Mouse (Mus musculus) kidney, postnatal 0 days (tissue): Measurements from ENCODE around the gene Igf2r. TPM values are rescaled to one million over a fixed set of nuclear protein-coding genes. Genes with fewer than 3 reads are reported as not detected.

Experiments
- ATAC-seq: fragments of 200-750 bp; cut with Nextera tagmentation; replicated peaks from 2 replicates; pipeline ENCODE4 v1.8.0; 2017; ENCODE audit warnings: low read depth, moderate number of reproducible peaks, moderate TSS enrichment, moderate library complexity; ENCODE audit not compliant: low FRiP score
- DNase-seq: peaks from one replicate; pipeline ENCODE4 v3.0.0-alpha.2; 2016; ENCODE audit warnings: low spot score
- H3K27ac ChIP-seq: fragments of 300-500 bp; sonication (generic); 2 replicates; pipeline ENCODE4 v1.5.1; 2014; ENCODE audit warnings: mild to moderate bottlenecking
- H3K27me3 ChIP-seq: fragments of 300-500 bp; sonication (generic); 2 replicates; pipeline ENCODE4 v1.6.1; 2014; ENCODE audit warnings: low read length, mixed read lengths; ENCODE audit not compliant: insufficient read depth
- H3K36me3 ChIP-seq: fragments of 300-500 bp; sonication (generic); 2 replicates; pipeline ENCODE4 v1.6.1; 2014; ENCODE audit warnings: low read length, mixed read lengths; ENCODE audit not compliant: insufficient read depth
- H3K4me1 ChIP-seq: fragments of 300-500 bp; sonication (generic); replicated peaks from 2 replicates; pipeline ENCODE4 v1.6.1; 2014; ENCODE audit warnings: antibody characterized with exemption, low read length, mixed read lengths; ENCODE audit not compliant: insufficient read depth
- H3K4me2 ChIP-seq: fragments of 300-500 bp; sonication (generic); 2 replicates; pipeline ENCODE4 v1.6.1; 2014; ENCODE audit warnings: mild to moderate bottlenecking, low read length, moderate library complexity, mixed read lengths
- H3K4me3 ChIP-seq: fragments of 300-500 bp; sonication (generic); replicated peaks from 2 replicates; pipeline ENCODE4 v1.5.1; 2014; ENCODE audit warnings: low read depth, low read length
- H3K9ac ChIP-seq: fragments of 300-500 bp; sonication (generic); 2 replicates; pipeline ENCODE4 v1.6.1; 2014; ENCODE audit warnings: low read depth, low read length
- H3K9me3 ChIP-seq: fragments of 300-500 bp; sonication (generic); replicated peaks from 2 replicates; pipeline ENCODE4 v1.6.1; 2016; ENCODE audit warnings: low read length, inconsistent platforms, mixed read lengths
- CTCF ChIP-seq: IDR thresholded peaks from 2 replicates; pipeline ENCODE4 v1.5.1; 2016; ENCODE audit warnings: antibody characterized with exemption, low read depth, mild to moderate bottlenecking, moderate library complexity
- WGBS: fragments of 180-500 bp; shearing (Covaris S2); extraction: QIAGEN DNeasy Blood & Tissue Kit; methylation state at CpG from one replicate; pipeline ENCODE4 v1.1.7; 2014; 5-methylcytosine and 5-hydroxymethylcytosine counted together
- polyA plus RNA-seq: library from polyadenylated mRNA; unstranded; fragments of >200 nt; fragmentation: Nextera tagmentation; extraction: Ambion mirVana; gene quantifications from 2 replicates; pipeline ENCODE4 v1.2.1, GENCODE M21; 2015

The Igf2r gene
- polyA plus RNA-seq, 1 experiment from 2014 or later: 16.1 TPM

- Histone ChIP-seq H3K4me1 (peaks cover 53% of the 10 kb centered on the region), H3K4me2 (no peak overlapping the region), H3K36me3 (no peaks in the 10 kb centered on the region), H3K27me3 (no peaks in the 10 kb centered on the region), H3K9me3 (no peaks in the 10 kb centered on the region), H3K4me3 (no peak overlapping the region), H3K9ac (no peak overlapping the region), H3K27ac (no peak overlapping the region)
- ATAC-seq: no peak
- TF ChIP-seq CTCF: no peak
- WGBS: 77% methylated on average over 4 of the region's 4 CpGs
- no peak for DNase-seq
Observed at GRCm38 (mm10) chr17:12753050-12753449, 16.4 kb downstream of the Igf2r start.

GRCm38 (mm10) chr17:12751641-12752040 is 17.8 kb downstream of the Igf2r start:
- TF ChIP-seq CTCF: no peak
- H3K4me2 ChIP-seq: no peak overlapping the region; the same call in 1 of the 2 replicates
- WGBS: 19% methylated on average over 4 of the region's 4 CpGs
- no peaks in the 10 kb centered on the region for H3K36me3 ChIP-seq
- DNase-seq: peak; percentile 55
- H3K9ac ChIP-seq: no peak overlapping the region
- ATAC-seq: no peak; the same call in 1 of the 2 replicates
- no peaks in the 10 kb centered on the region for H3K9me3 ChIP-seq
- no peak overlapping the region for H3K4me3 ChIP-seq
- H3K27ac ChIP-seq: peak overlapping the region; percentile 87
- no peaks in the 10 kb centered on the region for H3K27me3 ChIP-seq
- peaks cover 49% of the 10 kb centered on the region for H3K4me1 ChIP-seq

- peak; percentile 45; the same call in 1 of the 2 replicates for ATAC-seq
- H3K36me3 ChIP-seq: 0 out of 2 replicates have a peak, but pooled peaks cover 2% of the 10 kb centered on the region
Observed at GRCm38 (mm10) chr17:12751218-12751617, 18.2 kb downstream of the Igf2r start.

GRCm38 (mm10) chr17:12750591-12751170 is 18.8 kb downstream of the Igf2r start:
- Histone ChIP-seq H3K4me3 (no peak overlapping the region), H3K9me3 (no peaks in the 10 kb centered on the region), H3K27me3 (no peaks in the 10 kb centered on the region), H3K36me3 (0 out of 2 replicates have a peak, but pooled peaks cover 6% of the 10 kb centered on the region), H3K9ac (no peak overlapping the region), H3K4me1 (peaks cover 45% of the 10 kb centered on the region), H3K27ac (peak overlapping the region; percentile 87), H3K4me2 (no peak overlapping the region)
- DNase-seq: no peak
- 30% methylated on average over 9 of the region's 9 CpGs for WGBS
- TF ChIP-seq CTCF: no peak
- ATAC-seq: no peak

More at GRCm38 (mm10) chr17:12751218-12751617, 18.2 kb downstream of the Igf2r start:
- no peak overlapping the region for H3K9ac ChIP-seq
- peak overlapping the region; percentile 87 for H3K27ac ChIP-seq
- H3K4me3 ChIP-seq: no peak overlapping the region
- no peaks in the 10 kb centered on the region for H3K27me3 ChIP-seq
- no peak overlapping the region for H3K4me2 ChIP-seq
- TF ChIP-seq CTCF: no peak
- WGBS: 30% methylated on average over 4 of the region's 4 CpGs
- peak; percentile 62 for DNase-seq
- H3K4me1 ChIP-seq: peaks cover 49% of the 10 kb centered on the region
- H3K9me3 ChIP-seq: no peaks in the 10 kb centered on the region

- Histone ChIP-seq H3K4me1 (peaks cover 39% of the 10 kb centered on the region), H3K9ac (0 out of 2 replicates have a peak overlapping the region, but pooled peaks have one; percentile 29), H3K4me3 (no peak overlapping the region), H3K27ac (peak overlapping the region; percentile 87), H3K36me3 (0 out of 2 replicates have a peak, but pooled peaks cover 11% of the 10 kb centered on the region), H3K4me2 (no peak overlapping the region), H3K9me3 (no peaks in the 10 kb centered on the region), H3K27me3 (no peaks in the 10 kb centered on the region)
- ATAC-seq: peak; percentile 77
- peak; percentile 58 for DNase-seq
- 26% methylated on average over 8 of the region's 8 CpGs for WGBS
- TF ChIP-seq CTCF: no peak
Observed at GRCm38 (mm10) chr17:12749421-12750367, 19.8 kb downstream of the Igf2r start.

- WGBS: 60% methylated on average over 4 of the region's 4 CpGs
Observed at GRCm38 (mm10) chr17:12745761-12746160, 23.7 kb downstream of the Igf2r start.

More at GRCm38 (mm10) chr17:12745761-12746160, 23.7 kb downstream of the Igf2r start:
- peaks cover 17% of the 10 kb centered on the region for H3K4me1 ChIP-seq
- no peaks in the 10 kb centered on the region for H3K27me3 ChIP-seq
- H3K4me3 ChIP-seq: no peak overlapping the region
- no peak overlapping the region for H3K27ac ChIP-seq
- no peak overlapping the region for H3K9ac ChIP-seq
- no peak for DNase-seq
- no peak for TF ChIP-seq CTCF
- no peak overlapping the region for H3K4me2 ChIP-seq
- peaks cover 30% of the 10 kb centered on the region for H3K36me3 ChIP-seq
- ATAC-seq: no peak
- no peaks in the 10 kb centered on the region; the same call in 1 of the 2 replicates for H3K9me3 ChIP-seq
